Mouse (Mus musculus): ENCODE measurements at regions not wholly inside any gene's neighbourhood (a gene's known extent, or its start where the extent isn't known, plus 50 kb on each side); places are given as distances from the start of the nearest gene placed in this dataset.

DNA sequence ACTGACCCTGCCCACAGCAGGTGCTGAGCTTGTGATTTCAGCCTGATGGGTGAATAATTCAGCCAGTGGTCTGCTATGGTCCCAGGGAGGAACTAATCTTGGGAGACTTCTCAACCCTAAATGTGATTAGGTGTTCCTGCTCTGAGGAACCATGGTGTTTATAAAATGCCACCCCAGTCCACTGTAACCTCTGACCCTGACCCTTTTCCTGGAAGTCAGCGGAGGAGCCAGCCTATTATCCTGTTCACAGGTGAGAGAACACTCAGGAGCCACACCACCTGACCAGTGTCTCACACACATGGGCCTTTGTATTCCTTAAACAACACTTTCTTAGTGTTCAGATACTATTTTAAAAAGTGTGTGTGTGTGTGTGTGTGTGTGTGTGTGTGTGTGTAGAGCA lies 103.0 kb downstream of the 1700001O22Rik start:
- TF ChIP-seq CTCF (IDR thresholded peaks at IDR 0.05; ENCODE audit: low read depth, low read length) (no peak), GATA1 (IDR thresholded peaks at IDR 0.05; ENCODE audit: borderline replicate concordance, low read length) (no peak)
